Mouse (Mus musculus) yolk sac, embryonic 10.5 days (tissue): ENCODE results near the gene Sox6.
"Not testable (repeated sequence)": the region's sequence is repeated elsewhere in the genome, so short reads cannot be mapped to it uniquely, and the experiment has no call there.

Experiments
- DNase-seq: peaks from one replicate; pipeline ENCODE4 v3.0.0-alpha.2; 2017; ENCODE audit warnings: low spot score

Sox6 gene

DNA sequence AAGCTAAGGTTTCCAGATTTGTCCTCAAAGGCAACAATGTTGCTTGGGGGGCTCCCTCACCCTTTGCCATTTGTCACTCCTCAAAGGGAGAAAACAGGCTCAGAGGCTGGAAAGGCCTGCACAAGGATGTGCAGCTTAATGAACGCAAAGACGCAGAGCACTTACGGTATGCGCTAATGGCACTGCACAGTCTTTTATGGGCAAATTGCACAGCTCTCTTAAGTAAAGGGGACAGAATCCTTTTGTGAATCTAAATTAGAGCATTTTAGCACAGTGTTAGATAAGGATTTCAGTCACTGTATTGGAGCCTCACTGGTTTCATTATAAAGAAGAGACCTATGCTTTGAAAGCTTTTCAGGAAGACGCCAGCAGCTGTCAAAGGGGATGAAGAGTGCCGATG lies 375.2 kb downstream of the Sox6 start:
- DNase-seq: no peak

DNA sequence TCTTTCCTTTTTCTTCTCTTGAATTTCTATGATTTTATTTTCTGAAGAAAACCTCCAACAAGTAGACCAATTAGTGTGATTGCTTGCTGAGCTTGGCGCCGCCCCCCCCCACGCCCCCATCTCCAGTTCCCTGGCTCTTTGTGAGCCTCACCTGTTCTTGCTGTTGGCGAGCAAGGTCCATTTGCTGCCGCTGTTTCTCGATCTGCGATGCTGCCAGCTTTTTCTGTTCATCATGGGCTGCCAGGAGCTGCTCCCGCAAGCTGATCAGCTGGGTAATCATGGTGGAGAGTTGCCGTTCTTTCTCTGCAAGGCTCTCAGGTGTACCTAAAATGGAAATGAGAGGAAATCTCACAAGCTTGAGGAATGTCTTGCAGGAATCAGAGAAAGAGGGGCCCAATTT lies 376.5 kb downstream of the Sox6 start:
- no peak for DNase-seq

DNA sequence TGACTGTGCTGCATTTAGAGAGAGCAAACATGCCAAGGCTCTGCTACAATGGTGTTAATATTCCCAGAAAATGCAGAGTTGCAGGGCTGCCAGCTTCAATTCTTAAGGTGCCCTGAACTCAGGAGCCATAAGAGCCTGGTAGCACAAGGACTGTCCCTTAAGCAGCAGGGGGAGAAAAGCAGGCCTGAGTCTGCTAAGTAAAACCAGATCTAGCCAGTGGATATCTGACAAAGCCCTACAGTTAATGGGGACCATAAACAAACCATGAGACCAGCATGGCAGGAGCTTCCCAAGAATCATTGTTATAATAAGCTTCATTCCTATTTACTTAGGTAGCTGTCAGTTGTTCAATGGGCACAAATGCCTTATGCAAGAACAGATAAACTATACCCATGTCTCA lies 391.9 kb downstream of the Sox6 start:
- DNase-seq: no peak

DNA sequence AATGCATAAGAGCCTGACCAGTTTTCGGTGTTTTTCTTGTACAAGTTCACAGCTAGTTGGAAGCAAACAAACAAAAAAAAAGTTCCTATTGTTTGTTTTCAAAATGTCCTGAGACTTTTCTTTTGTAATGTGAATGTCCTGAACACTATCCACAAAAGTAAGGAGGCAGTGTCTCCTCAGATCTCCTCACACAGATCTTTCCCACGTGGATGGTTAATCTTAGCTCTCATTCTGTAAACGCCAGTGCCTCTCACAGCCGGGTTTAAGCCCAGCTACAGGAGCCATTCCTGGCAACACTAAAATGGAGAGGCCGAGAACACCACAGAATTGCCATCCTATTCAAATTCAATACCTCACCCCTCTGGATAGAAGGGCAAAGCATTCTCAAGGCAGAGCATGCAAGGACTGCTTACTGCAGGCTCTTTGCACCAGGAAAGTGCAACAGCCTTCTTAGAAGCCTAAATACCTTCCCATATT lies 392.6 kb downstream of the Sox6 start:
- no peak for DNase-seq

DNA sequence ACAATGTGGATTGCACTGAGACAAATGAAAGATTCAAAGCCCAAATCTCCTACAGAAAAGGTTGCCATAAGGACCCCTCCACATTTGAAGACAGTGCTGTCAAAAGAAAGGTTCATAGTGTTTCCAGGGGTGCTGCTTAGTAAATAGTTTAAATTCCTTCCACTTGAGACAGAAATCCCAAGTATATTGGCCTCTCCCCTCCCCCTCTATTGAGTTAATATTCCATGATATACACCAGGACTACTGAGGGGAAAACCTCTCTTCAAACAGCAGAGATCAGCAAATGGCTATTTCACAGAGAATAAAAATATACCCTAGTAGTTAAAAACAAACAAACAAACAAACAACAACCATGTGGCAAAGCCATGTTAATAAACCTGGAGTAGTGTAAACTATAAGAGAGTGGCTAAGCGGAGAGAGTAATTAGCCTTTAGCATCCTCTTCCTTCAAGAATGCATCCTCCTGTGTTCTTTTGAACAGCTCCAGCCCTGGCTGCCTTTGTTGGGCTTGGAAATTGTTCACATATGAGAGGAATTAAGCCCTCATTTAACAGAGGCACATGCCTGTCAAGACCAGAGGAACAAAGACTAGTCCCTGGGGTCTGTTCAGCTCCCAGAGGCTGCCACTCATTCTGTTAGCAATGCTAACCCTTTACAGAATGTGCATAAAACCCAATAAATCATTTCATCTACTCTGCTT lies 393.2 kb downstream of the Sox6 start:
- DNase-seq: no peak

DNA sequence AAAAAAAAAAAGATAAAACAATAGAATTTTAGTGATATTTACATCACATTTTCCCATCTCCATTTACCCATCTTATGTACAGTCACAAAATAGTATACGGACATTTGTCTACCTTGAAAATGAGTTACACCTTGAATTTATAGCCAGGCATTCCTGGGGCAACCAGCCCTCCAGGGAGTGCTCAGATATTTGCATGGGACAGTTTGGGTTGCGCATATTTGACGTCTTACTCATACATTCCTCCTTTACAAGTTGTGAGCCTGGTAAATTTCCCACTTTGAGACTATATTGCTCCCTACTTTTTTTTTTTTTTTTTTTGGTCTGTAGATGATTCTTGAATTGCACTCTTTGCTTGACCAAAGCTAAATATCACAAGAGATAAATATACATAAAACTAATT lies 407.9 kb downstream of the Sox6 start:
- DNase-seq: no peak

DNA sequence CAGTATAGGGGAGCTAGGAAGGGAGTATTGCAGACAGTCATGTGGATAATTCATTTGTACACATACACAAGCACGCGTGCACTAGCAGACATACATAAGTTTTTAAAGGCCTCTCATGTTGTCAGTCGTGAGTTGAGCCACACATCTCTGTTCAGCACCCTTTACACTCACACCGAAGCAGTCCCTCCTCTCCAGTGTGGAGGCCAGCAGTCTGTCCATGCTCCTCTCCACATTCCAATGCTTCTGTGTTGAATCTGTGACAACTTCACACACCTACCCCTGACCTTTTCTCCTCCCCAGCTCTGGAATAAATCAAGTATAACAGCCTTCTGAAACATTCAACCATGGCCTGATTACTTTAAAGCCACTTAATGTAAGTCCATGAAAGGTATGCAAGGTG lies 408.3 kb downstream of the Sox6 start:
- no peak for DNase-seq

DNA sequence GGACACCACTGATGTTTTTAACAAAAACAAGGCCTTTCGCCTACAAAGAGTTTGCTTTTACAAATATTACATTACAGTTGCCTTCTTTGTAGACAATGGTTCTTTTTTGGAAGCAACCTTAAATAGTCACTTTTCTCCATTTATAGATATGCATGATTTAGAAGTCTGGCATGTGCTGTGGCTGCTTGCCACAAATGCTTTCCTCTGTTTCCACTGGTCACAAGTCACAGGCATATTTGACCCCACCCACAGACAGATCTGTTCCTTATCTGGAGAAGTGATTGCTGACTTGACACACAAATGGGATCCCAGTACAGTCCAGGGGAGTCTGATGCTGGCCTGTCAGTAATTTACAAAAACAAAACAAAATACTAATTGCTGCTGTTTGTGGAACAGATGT lies 409.8 kb downstream of the Sox6 start:
- DNase-seq: no peak

DNA sequence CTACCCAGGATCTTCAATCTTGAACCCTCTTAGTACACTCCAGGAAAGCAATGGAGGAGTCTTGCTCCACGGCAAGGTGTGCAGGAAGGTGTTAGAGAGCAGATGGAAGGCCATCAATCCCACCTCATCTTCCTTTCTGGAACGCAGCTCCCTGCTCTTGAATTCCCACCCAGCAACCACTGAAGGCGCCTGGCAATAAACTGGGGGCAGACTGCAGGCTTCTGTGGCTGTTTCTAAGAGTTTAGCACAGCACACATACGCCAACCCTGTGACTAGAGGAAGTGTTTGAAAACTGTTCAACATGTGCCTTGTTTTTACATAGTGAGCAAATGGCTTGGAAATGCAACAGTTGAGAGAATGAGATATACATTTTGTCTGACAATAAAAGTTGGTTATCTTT lies 412.6 kb downstream of the Sox6 start:
- DNase-seq: no peak

DNA sequence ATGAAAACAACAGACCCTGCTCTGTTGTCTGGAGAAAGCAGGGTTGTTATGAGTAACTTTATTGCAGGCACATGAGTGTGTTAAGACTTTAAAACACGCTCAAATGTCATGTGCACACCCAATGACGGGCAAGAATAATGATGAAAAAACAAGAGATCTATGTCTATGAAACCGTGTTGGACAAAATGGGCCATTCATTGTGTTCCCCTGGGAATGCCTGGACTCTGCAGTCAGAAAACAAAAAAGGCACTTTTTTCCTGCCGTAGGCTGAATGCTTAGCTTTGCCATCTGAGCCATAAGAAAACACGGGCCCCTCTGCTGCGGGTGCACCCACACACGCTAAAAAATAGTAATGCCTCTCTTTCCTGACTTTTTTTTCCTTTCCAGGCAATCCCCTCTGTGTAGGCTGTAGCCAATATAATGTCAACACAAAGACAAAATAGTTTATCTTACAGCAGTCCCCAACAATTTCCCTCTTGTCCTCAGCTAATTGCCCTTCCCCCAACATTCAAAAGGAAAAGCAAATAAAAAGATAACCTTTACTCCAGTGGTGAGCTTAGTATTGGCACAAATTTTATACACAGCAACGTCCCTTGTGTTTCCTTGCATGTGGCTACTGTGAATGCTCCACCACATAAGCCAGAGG lies 413.6 kb downstream of the Sox6 start:
- DNase-seq: no peak

DNA sequence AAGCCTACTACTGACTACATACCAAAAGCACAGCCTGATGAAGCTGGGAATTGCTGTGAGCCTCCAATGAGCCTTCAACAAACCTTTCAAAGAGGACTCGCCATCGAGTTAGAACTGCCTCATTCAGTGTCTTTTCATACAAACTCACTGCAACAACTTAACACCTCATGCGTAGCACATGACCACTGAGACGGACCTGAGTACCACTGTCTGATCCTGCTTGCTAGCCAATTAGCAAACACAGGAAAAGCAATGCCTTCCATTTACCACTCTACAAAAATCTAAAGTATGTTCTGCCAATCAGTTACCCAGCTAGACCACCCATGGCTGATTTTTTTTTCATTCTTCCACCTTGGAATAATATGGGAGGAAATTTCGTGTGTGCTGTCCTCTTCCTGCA lies 414.1 kb downstream of the Sox6 start:
- DNase-seq: no peak

DNA sequence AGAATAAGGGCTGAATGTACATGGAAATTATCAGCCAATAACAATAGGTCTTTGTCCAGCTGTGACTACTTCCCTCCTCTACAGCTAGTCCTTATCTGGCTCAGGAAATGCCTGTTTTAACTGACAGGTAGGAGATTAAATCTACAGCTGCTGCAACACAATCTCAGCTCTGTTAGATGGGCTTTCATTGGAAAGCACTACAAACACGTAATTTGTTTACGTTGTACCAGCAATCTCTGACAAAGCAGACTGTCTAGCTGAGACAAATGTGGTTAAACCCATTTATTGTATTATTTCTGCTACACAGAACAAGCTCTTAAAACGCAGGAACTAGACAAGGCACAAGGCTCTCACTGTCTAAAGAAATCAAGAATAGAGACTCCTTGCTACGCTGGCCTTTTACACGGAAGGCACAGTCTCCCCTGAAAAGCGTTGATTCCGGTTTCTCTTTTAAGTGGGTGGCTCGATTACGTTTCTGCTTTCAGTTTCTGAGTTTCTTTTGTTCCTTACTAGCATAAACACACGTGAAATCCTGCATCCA lies 422.8 kb downstream of the Sox6 start:
- DNase-seq: no peak

DNA sequence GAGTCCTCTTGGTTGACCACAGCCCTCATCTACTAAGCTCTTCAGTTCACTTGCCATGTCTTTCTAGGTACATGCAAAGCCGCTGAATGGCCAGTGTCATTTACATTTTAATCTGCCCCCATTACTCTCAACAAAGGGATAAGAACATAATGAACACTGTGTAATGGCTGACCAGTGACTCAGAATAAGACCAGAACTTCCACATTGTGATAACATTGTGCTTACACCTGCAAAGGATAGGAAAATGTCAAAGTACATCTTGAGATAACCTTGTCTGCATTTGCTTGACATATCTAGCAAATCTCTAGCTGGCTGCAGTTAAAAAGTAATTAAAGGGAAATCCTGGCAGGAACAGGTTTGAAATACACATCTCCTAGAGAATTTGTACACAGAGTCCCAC lies 431.1 kb downstream of the Sox6 start:
- DNase-seq: no peak

DNA sequence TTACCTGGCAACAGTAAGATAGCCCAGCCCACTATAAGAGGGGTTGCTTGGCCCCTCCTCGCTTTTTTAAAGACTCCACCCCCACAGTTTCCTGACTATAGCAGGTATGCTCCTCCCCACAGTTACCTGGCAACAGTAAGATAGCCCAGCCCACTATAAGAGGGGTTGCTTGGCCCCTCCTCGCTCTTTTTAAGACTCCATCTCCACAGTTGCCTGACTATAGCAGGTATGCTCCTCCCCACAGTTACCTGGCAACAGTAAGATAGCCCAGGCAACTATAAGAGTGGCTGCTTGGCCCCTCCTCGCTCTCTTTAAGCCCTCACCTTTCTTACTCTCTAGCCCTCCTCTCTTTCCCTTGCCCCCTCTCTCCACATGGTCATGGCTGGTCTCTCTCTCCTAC lies 432.5 kb downstream of the Sox6 start:
- not testable (repeated sequence) for DNase-seq

DNA sequence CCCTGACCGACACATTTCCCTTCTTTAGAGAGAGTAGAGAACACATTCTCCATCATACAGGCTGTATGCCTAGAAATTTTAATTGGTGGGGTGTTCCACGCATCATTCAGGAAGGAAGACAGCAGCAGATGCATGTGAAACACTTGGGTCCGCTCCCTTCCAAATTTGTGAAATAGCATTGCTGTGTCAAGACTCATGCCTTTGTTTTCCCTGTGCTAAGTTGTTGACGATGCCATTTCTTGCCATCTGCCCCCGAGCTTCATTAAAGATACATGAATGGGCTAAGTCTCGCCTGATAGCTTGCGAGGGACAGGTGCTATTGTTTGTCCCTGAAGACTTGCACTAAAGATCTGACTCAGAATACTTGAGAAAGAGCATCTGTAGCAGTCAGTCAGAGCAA lies 433.7 kb downstream of the Sox6 start:
- DNase-seq: no peak

DNA sequence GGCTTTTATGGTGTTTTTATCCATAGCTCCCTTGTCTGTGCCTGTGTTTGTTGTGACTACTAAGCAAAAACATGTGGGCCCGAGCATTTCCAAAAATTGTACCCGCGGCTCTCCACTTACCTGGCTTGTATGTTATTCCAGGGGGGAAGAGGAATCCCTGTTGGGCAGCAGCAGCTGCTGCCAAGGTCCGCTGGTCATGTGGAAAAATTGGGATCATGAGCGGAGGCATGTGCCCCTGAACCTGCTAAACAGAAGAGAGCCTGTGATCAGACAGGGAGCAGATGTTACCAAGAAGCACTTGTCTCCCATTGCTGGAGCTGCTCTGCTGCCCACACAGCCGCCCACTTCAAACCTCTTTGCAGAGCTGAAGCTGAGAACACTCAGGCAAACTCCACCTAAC lies 441.2 kb downstream of the Sox6 start:
- DNase-seq: no peak

DNA sequence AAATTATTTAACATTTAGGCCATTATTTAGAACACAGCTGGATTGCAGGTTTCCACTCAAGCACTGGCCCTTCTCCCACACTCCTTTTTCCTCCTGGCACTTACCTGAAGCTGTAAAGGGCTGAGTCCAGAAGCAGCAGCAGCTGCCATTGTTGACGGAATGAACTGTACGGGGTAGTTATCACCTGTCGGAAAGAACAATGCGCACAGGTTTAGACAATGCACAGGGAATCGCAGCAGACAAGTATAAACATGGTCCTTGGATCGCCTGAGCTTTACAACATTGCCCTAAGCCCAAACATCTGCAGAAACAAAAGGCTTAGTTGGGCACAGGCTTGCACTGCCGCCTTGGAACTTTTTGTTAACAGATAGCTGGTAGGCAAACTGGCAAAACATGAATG lies 458.1 kb downstream of the Sox6 start:
- DNase-seq: no peak

DNA sequence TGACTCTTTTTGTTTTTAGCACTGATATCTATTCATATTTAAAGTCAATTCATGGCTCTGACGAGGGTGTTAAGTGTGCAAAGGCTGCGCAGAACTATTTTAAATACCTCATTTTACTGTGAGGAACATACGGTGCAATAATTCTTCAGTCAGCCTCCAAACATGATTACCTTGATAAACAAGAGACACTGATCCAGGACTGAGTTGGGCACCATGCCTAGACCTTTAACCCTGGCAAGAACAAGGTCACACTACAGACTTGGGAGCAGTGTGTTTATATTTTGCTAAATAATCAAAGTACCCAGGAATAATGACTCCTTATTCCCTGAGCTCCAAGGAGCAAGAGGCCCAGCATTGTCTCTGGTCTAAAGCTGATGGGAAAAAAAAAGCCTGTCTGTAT lies 458.8 kb downstream of the Sox6 start:
- no peak for DNase-seq

DNA sequence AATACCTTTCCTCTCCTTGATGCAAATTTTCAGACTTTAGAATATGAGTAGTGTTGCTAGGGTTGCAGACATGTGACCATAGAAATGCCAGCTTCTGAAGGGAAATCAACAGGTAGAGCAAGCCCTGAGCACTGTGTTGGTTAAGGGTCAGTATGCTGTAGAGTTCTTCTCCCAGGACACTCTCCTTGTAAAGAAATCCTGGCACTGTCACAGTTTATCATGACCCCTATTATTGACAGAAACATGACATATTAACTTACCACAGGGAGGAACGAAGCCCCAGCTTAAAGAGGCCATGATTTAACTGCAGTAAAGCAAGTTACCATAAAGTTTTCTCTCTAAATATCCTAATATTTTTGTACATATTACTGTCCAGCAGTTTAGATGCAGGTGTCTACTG lies 462.2 kb downstream of the Sox6 start:
- DNase-seq: no peak

DNA sequence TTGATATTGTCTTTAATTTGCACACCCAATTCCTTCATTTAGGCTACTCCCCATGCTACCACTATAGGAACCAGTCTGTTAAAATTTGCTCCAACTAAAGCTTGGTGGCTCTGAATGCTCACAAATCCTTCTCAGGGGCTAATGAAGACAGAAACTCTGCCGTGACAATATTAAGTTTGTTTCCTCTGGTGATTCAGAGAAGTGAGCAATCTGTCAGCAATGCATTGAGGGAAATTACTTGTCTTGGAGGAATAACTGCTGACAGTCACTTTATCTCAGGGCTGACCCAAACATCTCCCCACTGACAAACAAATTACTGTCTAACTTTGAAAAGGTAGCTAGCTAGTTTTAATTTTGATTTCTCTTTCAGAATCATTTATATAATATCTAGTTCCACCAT lies 463.8 kb downstream of the Sox6 start:
- DNase-seq: no peak

DNA sequence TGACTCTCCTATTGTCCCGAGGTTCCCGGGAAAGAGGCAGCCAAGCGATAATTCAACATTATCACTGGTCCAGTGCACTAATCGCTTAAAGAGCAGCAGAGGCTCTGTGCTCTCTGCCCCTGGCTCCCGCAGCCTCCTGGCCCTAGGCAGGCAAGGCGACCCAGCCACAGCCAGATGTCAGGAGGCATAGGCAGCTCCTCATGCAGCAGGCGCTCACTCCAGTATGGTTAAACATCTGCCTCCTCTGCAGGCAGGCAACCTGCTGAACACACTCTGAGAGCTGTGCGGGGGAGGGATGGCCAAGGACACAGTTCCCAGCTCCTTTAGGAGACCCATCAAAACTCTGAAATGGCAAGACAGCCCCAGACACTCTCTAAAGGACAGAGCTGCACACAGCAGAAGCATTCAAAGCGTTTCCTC lies 469.8 kb downstream of the Sox6 start:
- peak; percentile 24 for DNase-seq

DNA sequence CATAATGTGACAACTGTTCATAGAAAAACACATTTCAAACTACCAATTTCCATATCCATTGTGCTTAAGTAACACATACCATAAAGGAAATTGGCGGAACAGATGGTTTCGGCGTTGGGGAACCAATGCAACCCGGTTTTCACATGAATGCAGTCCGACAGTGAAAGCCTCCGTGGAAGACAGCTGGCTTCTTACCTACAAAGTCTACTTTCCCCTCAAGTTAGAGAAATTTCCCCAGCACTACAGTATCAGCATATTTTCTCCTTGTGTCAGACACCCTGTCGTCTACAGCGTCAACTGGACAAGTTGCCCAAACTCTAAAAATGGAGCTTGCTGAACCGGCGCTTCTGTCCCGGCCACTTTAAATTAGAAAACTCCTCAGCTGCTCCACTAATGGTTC lies 470.3 kb downstream of the Sox6 start:
- no peak for DNase-seq

DNA sequence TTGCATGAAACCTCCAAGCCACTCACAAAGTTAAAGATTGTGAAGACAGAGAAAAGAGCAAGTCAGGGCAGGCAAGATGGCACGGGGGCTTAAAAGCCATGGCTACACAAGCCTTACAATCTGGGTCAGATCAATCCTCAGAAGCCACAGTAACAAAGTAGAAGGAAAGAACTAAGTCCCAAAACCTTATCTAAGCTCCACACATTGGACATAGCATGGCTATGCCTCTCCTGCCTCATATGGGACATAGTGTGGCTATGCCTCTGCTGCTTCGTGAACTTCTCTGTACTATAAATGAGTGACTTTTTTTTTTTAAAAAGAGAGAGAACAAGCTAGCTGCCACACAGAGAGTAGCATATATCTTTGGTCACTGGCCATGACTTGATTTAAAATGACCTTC lies 471.8 kb downstream of the Sox6 start:
- DNase-seq: no peak

DNA sequence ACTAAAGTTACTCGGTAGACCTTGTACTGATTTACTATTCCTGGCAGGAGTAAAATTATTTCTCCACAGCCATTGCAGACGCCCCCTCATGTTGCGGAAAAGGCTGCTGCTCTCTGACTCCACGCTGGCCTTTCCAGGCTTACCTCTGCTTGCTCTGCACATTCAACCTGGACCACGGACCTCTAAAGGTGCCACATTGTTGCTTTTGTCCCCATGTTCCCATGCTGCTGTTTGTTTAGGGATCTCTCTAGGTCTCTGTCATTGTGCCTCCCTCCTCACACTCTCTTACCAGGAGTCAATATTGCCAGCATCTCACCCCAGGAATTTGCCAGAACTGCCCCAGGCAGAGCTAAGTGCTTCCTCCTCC lies 473.6 kb downstream of the Sox6 start:
- DNase-seq: no peak
